Mouse (Mus musculus) G1E (cell line): ENCODE measurements around the gene Ccdc182. TPM values are rescaled to one million over a fixed set of nuclear protein-coding genes. Genes with fewer than 3 reads are reported as not detected.

Experiments used
- ATAC-seq: 2 replicates; pipeline ENCODE4 v1.8.0; 2016; ENCODE audit warnings: mild to moderate bottlenecking; ENCODE audit not compliant: insufficient number of reproducible peaks, poor library complexity, low FRiP score, severe bottlenecking; ENCODE audit errors: extremely low read depth
- DNase-seq: peaks from one replicate; pipeline ENCODE4 v3.0.0; 2012; ENCODE audit warnings: low spot score
- H3K27me3 ChIP-seq: 2 replicates; pipeline ENCODE4 v1.6.1; 2012; ENCODE audit warnings: mild to moderate bottlenecking, low read length, inconsistent platforms; ENCODE audit not compliant: insufficient read depth
- H3K36me3 ChIP-seq: replicated peaks from 2 replicates; pipeline ENCODE3; 2012; ENCODE audit warnings: mild to moderate bottlenecking, inconsistent platforms
- H3K4me1 ChIP-seq: 2 replicates; pipeline ENCODE4 v1.6.1; 2012; ENCODE audit warnings: low read depth, low read length, inconsistent platforms, mixed read lengths; ENCODE audit not compliant: insufficient read depth
- H3K4me3 ChIP-seq: 2 replicates; pipeline ENCODE4 v1.5.1; 2012; ENCODE audit warnings: low read depth, mild to moderate bottlenecking, inconsistent platforms, low read length, moderate library complexity, mixed read lengths
- H3K9me3 ChIP-seq: replicated peaks from 2 replicates; pipeline ENCODE4 v1.6.1; 2012; ENCODE audit warnings: inconsistent platforms
- CTCF ChIP-seq: IDR thresholded peaks from 2 replicates; pipeline ENCODE4 v1.5.1; 2012; ENCODE audit warnings: low read depth, low read length, inconsistent platforms, mixed read lengths
- GATA1 ChIP-seq: IDR thresholded peaks from 2 replicates; pipeline ENCODE4 v1.6.1; 2012; ENCODE audit warnings: borderline replicate concordance, low read length, inconsistent platforms, mixed read lengths
- GATA2 ChIP-seq: IDR thresholded peaks from 2 replicates; pipeline ENCODE4 v1.6.1; 2012; ENCODE audit warnings: low read depth, low read length, inconsistent platforms, borderline replicate concordance
- POLR2AphosphoS5 ChIP-seq: IDR thresholded peaks from 2 replicates; pipeline ENCODE4 v1.6.1; 2012; ENCODE audit warnings: low read depth, low read length, inconsistent platforms; ENCODE audit not compliant: insufficient replicate concordance
- TAL1 ChIP-seq: conservative IDR thresholded peaks from 2 replicates; pipeline ENCODE4 v1.6.1; 2012; ENCODE audit warnings: low read depth, low read length, inconsistent platforms, mixed read lengths
- polyA plus RNA-seq: library from polyadenylated mRNA; stranded (reverse); fragments of >175 nt; gene quantifications from 2 replicates; pipeline ENCODE4 v1.2.3, GENCODE M21; 2012
- total RNA-seq, 2 experiments: library from RNA; stranded (forward) in 1 of 2; stranded (reverse) in 1 of 2; fragments of 200-1000 nt in 1 of 2; fragments of >200 nt in 1 of 2; fragmentation: Nextera tagmentation in 1 of 2; gene quantifications; 2 replicates each; pipeline ENCODE4 v1.2.3; 2014 to 2017

Gene Ccdc182
- total and polyA plus RNA-seq, 3 experiments: not detected

DNA sequence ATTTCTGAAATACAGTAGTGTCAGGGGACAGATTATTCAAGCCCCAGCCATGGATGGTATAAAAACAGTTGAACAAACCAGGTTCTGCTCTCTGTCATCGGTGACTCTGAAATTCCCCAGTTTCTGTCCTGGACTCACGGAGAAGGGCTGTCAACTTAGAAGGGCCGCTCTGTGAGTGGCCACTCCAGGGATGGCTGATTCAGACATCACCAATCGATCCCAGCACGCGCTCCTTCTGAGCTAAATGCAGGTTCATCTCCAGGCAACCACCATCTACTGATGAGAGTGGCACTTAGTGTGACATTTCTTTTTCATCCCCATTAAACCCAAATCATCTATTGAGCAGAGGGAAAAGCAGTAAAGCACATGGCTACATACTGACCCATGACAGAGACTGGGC is 7.8 kb downstream of the Ccdc182 start:
- Histone ChIP-seq H3K27me3 (peaks cover 41% of the 10 kb centered on the region), H3K36me3 (no peaks in the 10 kb centered on the region), H3K9me3 (no peaks in the 10 kb centered on the region), H3K4me3 (no peak overlapping the region), H3K4me1 (no peaks in the 10 kb centered on the region)
- no peak for DNase-seq
- TF ChIP-seq TAL1 (no peak), POLR2AphosphoS5 (no peak), GATA2 (no peak), CTCF (no peak), GATA1 (no peak)
- ATAC-seq: no peak

DNA sequence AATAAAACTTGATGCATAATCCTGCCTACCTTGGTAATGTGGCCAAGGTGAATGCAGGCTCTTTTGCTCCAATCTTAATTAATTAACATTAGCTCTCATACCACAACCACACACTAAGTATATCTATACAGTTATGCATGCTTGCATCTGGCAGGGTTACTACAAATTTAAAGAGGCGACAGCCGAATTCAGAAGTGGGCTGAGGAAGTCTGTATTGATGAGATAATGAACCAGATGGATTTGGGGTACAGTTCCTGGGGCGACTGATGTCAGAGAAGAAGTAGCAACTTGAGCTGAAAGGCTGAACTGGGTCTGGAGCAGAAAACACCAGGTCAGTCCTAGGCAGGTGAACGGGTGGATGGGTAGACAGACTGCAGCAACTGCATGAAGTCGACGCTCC is 11.9 kb downstream of the Ccdc182 start:
- no peak for ATAC-seq
- Histone ChIP-seq H3K36me3 (no peaks in the 10 kb centered on the region), H3K9me3 (no peaks in the 10 kb centered on the region), H3K4me3 (no peak overlapping the region), H3K4me1 (peaks cover 2% of the 10 kb centered on the region; the same call in 1 of the 2 replicates), H3K27me3 (peaks cover 47% of the 10 kb centered on the region)
- DNase-seq: no peak
- TF ChIP-seq POLR2AphosphoS5 (no peak), TAL1 (no peak)

DNA sequence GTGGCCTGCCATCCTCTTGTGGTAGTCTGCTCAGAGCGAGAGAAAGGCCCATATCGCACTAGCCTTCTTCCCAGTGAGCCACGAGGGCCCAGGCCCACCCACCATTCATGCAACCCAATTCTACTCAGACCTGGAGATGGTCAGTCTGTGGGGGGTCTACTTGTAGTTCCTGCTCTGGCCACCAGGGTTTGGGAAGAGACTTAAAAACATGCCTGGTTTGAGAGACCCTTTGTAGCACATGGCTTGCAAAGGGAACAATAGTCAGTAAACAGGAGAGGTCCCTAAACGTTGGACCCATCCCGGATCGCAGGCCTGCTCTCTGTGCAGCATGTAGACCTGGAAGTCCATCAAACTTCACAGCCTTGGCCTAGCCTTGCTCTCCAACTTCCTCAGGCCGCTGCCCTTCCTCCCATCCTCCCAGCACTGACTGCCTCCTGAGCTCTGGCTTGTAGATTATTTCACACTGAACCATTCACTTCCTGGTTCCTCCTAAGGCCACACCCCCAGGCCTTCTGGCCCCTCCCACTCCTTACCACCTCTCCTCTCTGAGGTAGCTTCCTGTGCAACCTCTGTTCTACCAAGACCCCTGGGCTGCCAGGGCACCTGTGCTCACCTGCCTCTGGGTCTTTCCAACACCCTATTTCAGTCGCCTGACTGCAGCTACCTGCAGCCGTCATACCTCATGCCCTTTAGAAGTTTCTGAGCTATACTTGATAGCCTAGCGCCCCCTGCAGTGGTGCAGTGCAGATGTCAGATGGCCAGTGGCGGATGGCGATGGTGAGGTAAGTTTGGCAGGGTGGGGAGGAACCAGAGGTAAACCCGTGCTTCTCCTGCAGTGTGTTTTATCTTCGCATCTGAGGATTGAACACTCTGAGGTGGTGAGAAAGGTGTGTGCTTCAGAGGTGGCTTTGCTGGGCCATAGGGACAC is 14.0 kb downstream of the Ccdc182 start:
- Histone ChIP-seq H3K36me3 (no peaks in the 10 kb centered on the region), H3K9me3 (no peaks in the 10 kb centered on the region), H3K27me3 (peaks cover 54% of the 10 kb centered on the region), H3K4me1 (peaks cover 2% of the 10 kb centered on the region; the same call in 1 of the 2 replicates), H3K4me3 (no peak overlapping the region)
- TF ChIP-seq GATA1 (no peak), CTCF (peak; percentile 33; the same call in 1 of the 2 replicates)
- no peak for ATAC-seq
- peak; percentile 20 for DNase-seq

DNA sequence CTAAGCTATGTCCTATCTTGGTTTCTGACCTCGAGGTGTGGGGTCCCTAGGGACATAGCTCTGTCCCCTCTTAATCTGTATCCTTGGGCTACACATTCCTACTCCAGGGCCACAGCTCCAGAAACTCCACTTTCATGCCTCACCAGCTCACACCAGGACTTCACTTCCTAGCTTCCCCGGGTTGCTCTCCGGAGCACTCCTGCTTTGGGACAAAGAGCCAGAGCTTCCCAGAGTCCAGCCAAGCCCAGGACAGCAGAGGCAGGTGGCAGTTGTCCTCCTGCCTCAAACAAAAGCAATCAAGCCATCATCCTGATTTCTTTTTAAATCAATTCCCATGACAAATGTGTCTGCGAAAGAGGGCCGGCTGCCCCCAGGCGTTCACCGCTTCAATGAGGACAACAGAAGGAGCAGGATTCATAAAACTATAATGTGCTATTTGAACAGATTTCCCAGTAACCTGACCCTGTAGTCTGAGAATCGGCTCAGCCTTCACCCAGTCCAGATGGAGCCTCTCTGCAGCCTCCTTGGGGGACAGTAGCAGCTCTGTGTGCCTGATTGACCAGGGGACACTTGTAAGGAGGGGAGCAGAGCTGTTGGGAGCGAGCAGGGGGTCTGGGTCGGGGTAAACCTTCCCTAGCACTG is 15.3 kb downstream of the Ccdc182 start:
- TF ChIP-seq POLR2AphosphoS5 (no peak), CTCF (no peak), GATA2 (no peak), TAL1 (no peak), GATA1 (no peak)
- H3K4me1 ChIP-seq: peaks cover 2% of the 10 kb centered on the region; the same call in 1 of the 2 replicates
- DNase-seq: no peak
- H3K9me3 ChIP-seq: no peaks in the 10 kb centered on the region
- ATAC-seq: no peak
- H3K27me3 ChIP-seq: peaks cover 61% of the 10 kb centered on the region
- no peak overlapping the region for H3K4me3 ChIP-seq
- no peaks in the 10 kb centered on the region for H3K36me3 ChIP-seq

DNA sequence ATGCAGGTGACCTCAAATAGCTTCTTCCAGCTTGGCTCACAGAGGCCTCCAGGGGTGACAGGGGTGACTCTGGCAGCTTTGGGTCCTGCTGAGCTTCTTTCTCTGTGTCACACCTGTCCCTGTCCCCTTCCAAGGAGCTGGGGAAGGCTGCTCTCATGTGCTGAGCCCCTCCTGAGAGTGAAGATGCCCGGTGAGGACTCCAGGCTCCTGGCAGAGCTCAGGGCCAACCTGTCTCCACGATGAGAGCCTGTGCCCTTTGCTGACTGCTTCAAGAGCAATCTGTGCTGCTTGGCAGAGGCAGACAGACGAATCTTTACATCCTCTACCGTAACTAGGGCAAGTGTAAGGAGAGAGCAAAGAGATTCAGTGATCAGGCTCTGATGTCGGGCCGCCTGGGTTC is 16.9 kb downstream of the Ccdc182 start:
- peaks cover 2% of the 10 kb centered on the region; the same call in 1 of the 2 replicates for H3K4me1 ChIP-seq

DNA sequence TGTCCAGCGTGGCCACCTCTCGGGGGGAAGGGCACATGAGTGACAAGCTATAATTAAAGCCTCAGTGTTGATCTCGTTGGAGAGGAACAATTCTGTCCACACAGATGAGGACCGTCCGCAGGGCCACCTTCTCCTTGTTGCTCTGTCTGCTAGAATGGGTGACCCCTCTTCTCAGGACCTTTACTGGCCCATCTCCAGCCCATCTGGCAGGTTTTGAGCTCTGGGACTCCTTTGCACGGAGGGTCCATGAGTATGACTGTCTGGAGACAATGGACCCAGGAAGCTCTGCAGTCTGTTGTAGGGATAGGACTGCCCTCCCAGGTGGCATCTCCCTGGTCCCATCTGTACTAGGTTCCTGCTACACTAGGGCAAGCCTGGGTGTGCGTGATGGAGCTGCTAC is 17.7 kb downstream of the Ccdc182 start:
- Histone ChIP-seq H3K36me3 (no peaks in the 10 kb centered on the region), H3K4me3 (no peak overlapping the region), H3K4me1 (peaks cover 2% of the 10 kb centered on the region; the same call in 1 of the 2 replicates), H3K27me3 (peaks cover 58% of the 10 kb centered on the region), H3K9me3 (no peaks in the 10 kb centered on the region)
- ATAC-seq (no peak), DNase-seq (no peak)
- no peak for TF ChIP-seq GATA2
- no peak for TF ChIP-seq TAL1
- no peak for TF ChIP-seq CTCF
- no peak for TF ChIP-seq GATA1
- TF ChIP-seq POLR2AphosphoS5: no peak

More for the DNA sequence above, 16.9 kb downstream of the Ccdc182 start:
- peaks cover 62% of the 10 kb centered on the region for H3K27me3 ChIP-seq
- DNase-seq (no peak), ATAC-seq (no peak)
- H3K4me3 ChIP-seq: no peak overlapping the region
- TF ChIP-seq CTCF (no peak), TAL1 (no peak), GATA1 (no peak), GATA2 (no peak), POLR2AphosphoS5 (no peak)
- no peaks in the 10 kb centered on the region for H3K36me3 ChIP-seq
- no peaks in the 10 kb centered on the region for H3K9me3 ChIP-seq
